Comparison of ENCODE assay signal across 24 mouse cellular contexts in the genomic region with DNA sequence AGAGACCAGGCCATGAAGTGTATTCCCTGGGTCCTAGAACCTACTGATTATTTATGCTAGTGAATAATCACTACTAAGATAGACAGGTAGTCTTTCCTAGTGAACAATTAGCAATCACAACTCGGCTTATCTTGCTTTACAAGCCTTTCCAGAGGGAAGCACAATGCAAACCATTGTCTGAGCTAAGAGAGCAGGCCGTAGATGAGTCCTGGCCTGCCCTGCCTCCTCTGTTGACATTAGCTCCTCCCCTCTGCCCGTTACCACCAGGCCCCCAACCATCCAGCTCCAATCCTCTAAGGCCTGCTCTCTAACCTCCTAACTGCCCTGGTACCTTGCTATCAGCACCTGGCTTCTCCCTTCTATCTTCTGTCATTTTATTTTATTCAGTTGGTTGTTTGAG.
"Had no signal": no experiment of that assay in that cellular context is flagged by ENCODE, and none has a peak within 500 bp of the region (broad histone marks: within the 10 kb centered on the region; RNA-seq: fewer than 3 reads in every experiment).

No protein-coding gene starts in this region.

- H3K4me1 ChIP-seq: liver, embryonic 15.5 days; lung, embryonic 15.5 days; midbrain, embryonic 13.5 days; neural tube, embryonic 13.5 days; neural tube, embryonic 15.5 days; stomach, embryonic 15.5 days had no signal

- H3K36me3 ChIP-seq: liver, embryonic 15.5 days; lung, embryonic 15.5 days; midbrain, embryonic 13.5 days; neural tube, embryonic 13.5 days; neural tube, embryonic 15.5 days; stomach, embryonic 15.5 days had no signal

- DNase-seq: liver, postnatal 0 days; lung, adult 2 months; lung, postnatal 14 days; lung, postnatal 36 days; right cerebral cortex, adult 18-20 months; right cerebral cortex, postnatal 25 days; right cerebral cortex, postnatal 4 days; spleen, adult 18-20 months; thymus, adult 2 months; thymus, postnatal 25 days; thymus, postnatal 4 days had no signal

- H3K4me2 ChIP-seq: liver, embryonic 15.5 days; lung, embryonic 15.5 days; midbrain, embryonic 11.5 days; midbrain, embryonic 13.5 days; neural tube, embryonic 13.5 days; neural tube, embryonic 15.5 days; stomach, embryonic 15.5 days had no signal

- H3K27me3 ChIP-seq: liver, embryonic 15.5 days; lung, embryonic 15.5 days; megakaryocyte, embryonic 14.5 days; midbrain, embryonic 13.5 days; neural tube, embryonic 13.5 days; neural tube, embryonic 15.5 days; stomach, embryonic 15.5 days had no signal

- H3K9ac ChIP-seq: liver, embryonic 15.5 days; liver, postnatal 0 days; lung, embryonic 15.5 days; midbrain, embryonic 13.5 days; neural tube, embryonic 13.5 days; neural tube, embryonic 15.5 days; stomach, embryonic 15.5 days had no signal

- H3K9me3 ChIP-seq: liver, embryonic 15.5 days; lung, embryonic 15.5 days; megakaryocyte, embryonic 14.5 days; midbrain, embryonic 13.5 days; neural tube, embryonic 13.5 days; neural tube, embryonic 15.5 days; stomach, embryonic 15.5 days had no signal

- H3K27ac ChIP-seq: liver, embryonic 15.5 days; lung, embryonic 15.5 days; macrophage; midbrain, embryonic 13.5 days; neural tube, embryonic 13.5 days; neural tube, embryonic 15.5 days; stomach, embryonic 15.5 days; stomach, postnatal 0 days had no signal

- H3K4me3 ChIP-seq: liver, embryonic 15.5 days; lung, embryonic 15.5 days; megakaryocyte, embryonic 14.5 days; midbrain, embryonic 13.5 days; myocyte; neural tube, embryonic 13.5 days; neural tube, embryonic 15.5 days; stomach, embryonic 15.5 days had no signal

- ATAC-seq: liver, postnatal 0 days; lung, postnatal 0 days; midbrain, embryonic 13.5 days; midbrain, embryonic 16.5 days had no signal
